Mouse (Mus musculus): ENCODE data around the gene Glipr2. TPM values are rescaled to one million over a fixed set of nuclear protein-coding genes. Genes with fewer than 3 reads are reported as not detected.

The Glipr2 gene
- total and polyA plus RNA-seq, 3 experiments: 60.3 to 146 (median 62.8) TPM

GRCm38 (mm10) chr4:43964951-43965684 is 7.9 kb downstream of the Glipr2 start:
- H3K79me2 ChIP-seq (replicated peaks; ENCODE audit: control insufficient read depth, extremely low read depth, insufficient read depth, poor library complexity, severe bottlenecking): peaks cover 4% of the 10 kb centered on the region
- H3K4me1 ChIP-seq (ENCODE audit: control insufficient read depth in 1 of 2, insufficient read depth in 2 of 2): peaks cover 43 to 93% of the 10 kb centered on the region in 2 experiments
- H3K36me3 ChIP-seq (replicated peaks in 1 of 2; ENCODE audit: control insufficient read depth in 1 of 2, insufficient read depth in 1 of 2, low read length in 1 of 2): peaks cover 5 to 57% of the 10 kb centered on the region in 2 experiments
- DNase-seq (ENCODE audit: extremely low read depth): no peak
- in situ Hi-C loops (cut with MboI; ENCODE audit: low pct_ligation_motif_present, low pct_unique_long_range_greater_than_20kb, low sequenced_read_pairs): no loop called here
- peak overlapping the region; percentile 45 for H3K4me2 ChIP-seq (ENCODE audit: insufficient read depth, low read depth, poor library complexity, severe bottlenecking)
- dilution Hi-C loops (cut with MboI; ENCODE audit: extremely low pct_ligation_motif_present, extremely low pct_unique_long_range_greater_than_20kb, low sequenced_read_pairs): no loop called here
- H3K27ac ChIP-seq (ENCODE audit: insufficient read depth, low read depth): peak overlapping the region; percentile 25; the same call in 1 of the 2 replicates
- no peaks in the 10 kb centered on the region for H3K9me3 ChIP-seq (replicated peaks; ENCODE audit: low read length)
- H3K9ac ChIP-seq (ENCODE audit: insufficient read depth, low read depth): no peak overlapping the region
- H3K27me3 ChIP-seq (replicated peaks): no peaks in the 10 kb centered on the region
- H3K4me3 ChIP-seq (replicated peaks in 1 of 3; ENCODE audit: low read depth in 2 of 3, low read length in 2 of 3, poor library complexity in 1 of 3): no peak overlapping the region
- TF ChIP-seq ELF1 (IDR thresholded peaks at IDR 0.05; ENCODE audit: low read depth, low read length) (peak; percentile 34; the same call in 1 of the 2 replicates), ZNF384 (IDR thresholded peaks at IDR 0.05; ENCODE audit: low read depth, low read length) (peak; percentile 29; the same call in 1 of the 2 replicates), MAX (IDR thresholded peaks at IDR 0.05; ENCODE audit: low read length) (0 out of 2 replicates have a peak, but pooled peaks have one; percentile 15), TBP (conservative IDR thresholded peaks at IDR 0.05; ENCODE audit: low read depth, low read length) (no peak), SIN3A (IDR thresholded peaks at IDR 0.05; ENCODE audit: low read length) (0 out of 2 replicates have a peak, but pooled peaks have one; percentile 7)

GRCm38 (mm10) chr4:43965856-43966535 is 8.8 kb downstream of the Glipr2 start:
- dilution Hi-C loops (cut with MboI; ENCODE audit: extremely low pct_ligation_motif_present, extremely low pct_unique_long_range_greater_than_20kb, low sequenced_read_pairs) (no loop called here), in situ Hi-C loops (cut with MboI; ENCODE audit: low pct_ligation_motif_present, low pct_unique_long_range_greater_than_20kb, low sequenced_read_pairs) (no loop called here)
- Histone ChIP-seq H3K9me3 (replicated peaks; ENCODE audit: low read length) (no peaks in the 10 kb centered on the region), H3K9ac (ENCODE audit: insufficient read depth, low read depth) (no peak overlapping the region), H3K27me3 (replicated peaks) (no peaks in the 10 kb centered on the region), H3K27ac (ENCODE audit: insufficient read depth, low read depth) (peak overlapping the region; percentile 11; the same call in 1 of the 2 replicates), H3K36me3 (replicated peaks in 1 of 2; ENCODE audit: control insufficient read depth in 1 of 2, insufficient read depth in 1 of 2, low read length in 1 of 2) (peaks cover 9 to 58% of the 10 kb centered on the region in 2 experiments), H3K4me3 (replicated peaks in 1 of 3; ENCODE audit: low read depth in 2 of 3, low read length in 2 of 3, poor library complexity in 1 of 3) (peak overlapping the region in 1 of 3 experiments; percentile 9), H3K79me2 (replicated peaks; ENCODE audit: control insufficient read depth, extremely low read depth, insufficient read depth, poor library complexity, severe bottlenecking) (no peaks in the 10 kb centered on the region; the same call in 1 of the 2 replicates), H3K4me2 (ENCODE audit: insufficient read depth, low read depth, poor library complexity, severe bottlenecking) (no peak overlapping the region), H3K4me1 (ENCODE audit: control insufficient read depth in 1 of 2, insufficient read depth in 2 of 2) (peaks cover 46 to 93% of the 10 kb centered on the region in 2 experiments)
- TF ChIP-seq EP300 (IDR thresholded peaks at IDR 0.05; ENCODE audit: low read length) (no peak), CTCF (conservative IDR thresholded peaks at IDR 0.05 in 1 of 2, IDR thresholded peaks at IDR 0.05 in 1 of 2; ENCODE audit: low read depth in 2 of 2, low read length in 2 of 2) (no peak), GABPA (IDR thresholded peaks at IDR 0.05; ENCODE audit: insufficient replicate concordance, low read depth, low read length) (no peak), USF1 (IDR thresholded peaks at IDR 0.05; ENCODE audit: low read depth, low read length) (no peak), MEF2A (IDR thresholded peaks at IDR 0.05; ENCODE audit: borderline replicate concordance, low read depth, low read length) (no peak), PAX5 (IDR thresholded peaks at IDR 0.05; ENCODE audit: low read length) (no peak), NELFE (IDR thresholded peaks at IDR 0.05; ENCODE audit: low read depth, low read length) (no peak), SMC3 (IDR thresholded peaks at IDR 0.05; ENCODE audit: low read depth, low read length) (no peak)
- DNase-seq (ENCODE audit: extremely low read depth): no peak

All from CH12.LX (cell line).